Mouse (Mus musculus) thymus, postnatal 36 days (tissue): ENCODE measurements around the gene Ccdc9b.

Source experiments
- DNase-seq, 2 experiments: peaks; one replicate each; pipeline ENCODE4 v3.0.0; 2022; ENCODE audit warnings: mixed read lengths in 2 of 2

Ccdc9b gene

GRCm38 (mm10) chr2:118708472-118708871, 54.0 kb downstream of the Ccdc9b start:
- DNase-seq = no peak

DNA sequence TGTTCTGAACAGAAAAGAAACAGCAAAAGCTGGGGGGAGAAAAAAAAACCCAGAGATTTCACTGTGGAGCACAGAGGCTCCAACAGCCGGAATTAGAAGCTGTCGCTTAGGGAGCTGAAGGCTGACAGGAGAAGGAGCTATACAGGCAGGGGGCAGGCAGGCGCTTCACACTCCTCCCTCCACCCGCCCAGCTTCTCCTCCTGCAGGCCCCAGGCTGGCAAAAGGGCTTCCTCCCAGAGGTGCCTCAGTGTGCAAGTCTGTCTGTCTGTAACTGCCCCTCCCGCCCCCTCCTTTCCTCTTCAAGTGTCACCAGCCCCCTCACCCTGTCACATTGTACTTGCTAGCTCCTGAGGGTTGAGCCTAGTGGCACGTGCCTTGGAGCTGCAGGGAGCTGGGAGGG, 56.0 kb downstream of the Ccdc9b start:
- DNase-seq = no peak
